Mouse (Mus musculus): Measurements from ENCODE around the gene Caskin2. TPM values are rescaled to one million over a fixed set of nuclear protein-coding genes. Genes with fewer than 3 reads are reported as not detected.
A peak's percentile ranks its signal among the peaks of the same experiment; 100 is the strongest.

The Caskin2 gene
- total RNA-seq, 2 experiments from 2014 or later: 19.9 to 21.8 TPM

DNA sequence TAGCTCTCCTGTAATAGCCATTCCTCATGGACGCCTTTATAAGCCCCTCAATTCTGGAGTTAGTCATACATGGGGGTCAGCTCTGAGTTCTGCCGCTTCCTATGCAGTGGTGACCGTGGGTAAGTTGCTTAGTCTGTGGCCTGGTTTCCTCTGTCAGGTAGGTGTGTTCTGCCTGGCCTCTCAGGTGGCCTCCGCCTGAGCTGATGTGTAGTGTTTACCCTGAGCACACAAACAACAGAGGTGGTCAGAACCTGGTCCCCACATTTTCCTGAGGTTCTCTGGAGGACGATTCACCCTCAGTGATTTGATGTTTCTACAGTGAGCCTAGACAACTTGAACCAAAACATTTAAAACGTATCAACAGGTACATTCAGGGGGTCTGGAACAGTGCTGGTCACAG is 18.6 kb upstream of the Caskin2 start:
- DNase-seq (ENCODE audit: extremely low spot score in 1 of 2, low spot score in 1 of 2): no peak

DNA sequence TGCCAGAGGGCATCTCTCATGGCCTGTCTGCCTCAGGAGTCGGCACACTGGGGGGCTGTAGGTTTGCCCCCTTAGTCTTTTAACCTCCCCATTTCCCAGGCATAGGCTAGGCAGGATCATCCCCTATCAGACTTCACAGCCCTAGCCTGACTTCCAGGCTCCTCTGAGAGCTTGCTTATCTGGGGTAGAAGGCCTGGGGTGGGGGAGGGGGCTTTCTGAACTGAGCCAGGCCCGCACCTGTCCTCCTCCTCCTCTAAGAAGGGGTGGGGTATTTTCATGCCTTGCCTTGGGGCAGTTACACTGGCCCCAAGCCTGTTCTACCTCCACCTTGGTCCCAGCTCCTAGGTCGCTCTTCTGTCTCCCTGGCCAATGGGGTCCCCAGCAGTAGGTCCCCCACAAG is 18.1 kb upstream of the Caskin2 start:
- no peak for DNase-seq (ENCODE audit: extremely low spot score in 1 of 2, low spot score in 1 of 2)

DNA sequence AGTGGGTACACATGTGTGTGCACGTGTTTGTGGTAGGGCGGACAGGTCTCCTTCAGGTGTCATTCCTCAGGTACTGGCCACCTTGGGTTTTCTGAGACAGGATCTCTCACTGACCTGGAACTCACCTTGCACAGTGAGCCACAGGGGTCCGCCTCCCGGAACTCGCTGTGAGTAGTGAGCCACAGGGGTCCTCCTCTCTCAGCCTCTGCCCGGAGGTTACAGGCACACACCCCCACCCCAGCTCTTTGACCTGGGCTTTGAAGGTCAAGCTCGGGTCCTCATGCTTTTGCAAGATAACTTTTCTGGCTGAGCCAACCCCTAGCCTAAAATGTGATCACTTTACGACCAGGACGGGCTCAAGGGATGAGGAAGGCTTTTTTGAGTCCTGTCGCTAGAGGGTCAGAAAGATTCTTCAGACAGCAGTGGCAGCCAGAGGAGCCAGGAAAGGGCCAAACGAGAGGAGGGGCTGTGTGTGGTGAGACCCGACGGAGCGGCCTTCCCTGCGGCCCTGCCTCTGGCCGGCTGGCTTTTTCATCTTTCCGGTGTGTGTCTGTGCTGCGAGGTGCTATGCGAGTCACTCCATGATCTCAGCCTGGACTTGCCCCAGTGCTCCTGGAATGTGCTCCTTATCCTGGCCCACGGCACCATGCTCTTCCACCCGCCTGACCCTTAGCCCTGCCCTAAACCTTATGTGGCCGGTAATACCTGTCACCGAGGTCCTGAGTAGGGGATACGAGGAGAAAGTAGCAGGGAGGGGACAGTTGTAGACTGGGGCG is 17.3 kb upstream of the Caskin2 start:
- no peak for DNase-seq (ENCODE audit: extremely low spot score in 1 of 2, low spot score in 1 of 2)

DNA sequence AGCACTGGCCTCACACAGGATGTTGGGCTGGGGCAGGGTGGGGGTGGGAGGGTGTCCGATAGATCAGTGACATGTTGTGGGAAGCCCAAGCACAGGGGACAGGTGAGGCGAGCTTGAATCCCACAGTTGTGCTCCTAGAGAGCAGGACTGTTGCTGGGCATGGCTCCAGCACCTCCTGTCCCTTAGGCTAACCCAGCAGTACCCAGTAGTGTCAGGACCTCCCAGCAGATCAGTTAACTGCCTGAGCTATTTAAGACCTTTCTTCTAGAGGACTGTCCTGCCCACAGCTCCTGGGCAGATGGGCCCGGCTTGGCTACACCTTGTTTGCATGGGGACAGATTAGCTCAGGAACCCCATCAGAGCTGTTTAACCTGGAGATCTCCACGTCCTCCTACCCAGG is 15.6 kb upstream of the Caskin2 start:
- DNase-seq (ENCODE audit: extremely low spot score in 1 of 2, low spot score in 1 of 2): no peak

DNA sequence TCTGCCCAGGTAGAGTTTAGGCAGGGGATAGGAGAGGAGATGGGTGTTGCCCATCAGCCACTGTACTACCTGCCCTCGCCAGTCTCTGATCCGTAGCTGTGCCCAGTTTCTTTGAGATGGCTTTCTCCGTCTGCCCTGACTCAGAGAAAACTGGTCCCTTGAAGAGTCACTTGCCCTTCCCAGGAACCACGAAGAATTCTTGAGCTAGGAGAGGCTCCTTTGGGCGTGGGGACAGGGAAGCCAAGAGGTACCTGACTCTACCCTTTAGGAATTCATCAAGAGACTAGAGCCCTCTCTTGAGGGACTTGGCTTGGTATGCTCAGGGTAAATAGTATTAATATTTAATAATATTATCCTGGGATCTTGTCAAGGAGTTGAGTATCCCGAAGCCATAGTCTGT is 14.2 kb upstream of the Caskin2 start:
- DNase-seq (ENCODE audit: extremely low spot score in 1 of 2, low spot score in 1 of 2): no peak

DNA sequence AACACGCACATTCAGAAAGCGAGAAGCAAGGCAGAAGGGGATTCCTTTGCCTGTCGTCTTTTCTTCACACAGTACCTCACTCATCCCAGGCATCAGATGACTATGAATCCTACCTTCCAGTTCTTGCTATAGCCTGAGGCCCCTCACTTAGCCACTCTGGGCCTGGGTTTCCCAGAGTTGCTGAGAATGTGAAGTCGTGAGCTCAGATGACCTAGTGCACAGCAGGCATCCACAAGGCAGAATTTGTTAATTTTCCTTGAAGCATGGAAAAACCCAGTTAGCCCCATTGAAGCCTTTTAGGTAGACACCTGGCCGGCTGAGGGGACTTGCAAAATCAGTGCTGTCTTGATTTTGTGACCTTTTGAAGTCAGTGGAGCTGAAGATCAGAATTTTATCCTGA is 13.0 kb upstream of the Caskin2 start:
- DNase-seq (ENCODE audit: extremely low spot score in 1 of 2, low spot score in 1 of 2): no peak

DNA sequence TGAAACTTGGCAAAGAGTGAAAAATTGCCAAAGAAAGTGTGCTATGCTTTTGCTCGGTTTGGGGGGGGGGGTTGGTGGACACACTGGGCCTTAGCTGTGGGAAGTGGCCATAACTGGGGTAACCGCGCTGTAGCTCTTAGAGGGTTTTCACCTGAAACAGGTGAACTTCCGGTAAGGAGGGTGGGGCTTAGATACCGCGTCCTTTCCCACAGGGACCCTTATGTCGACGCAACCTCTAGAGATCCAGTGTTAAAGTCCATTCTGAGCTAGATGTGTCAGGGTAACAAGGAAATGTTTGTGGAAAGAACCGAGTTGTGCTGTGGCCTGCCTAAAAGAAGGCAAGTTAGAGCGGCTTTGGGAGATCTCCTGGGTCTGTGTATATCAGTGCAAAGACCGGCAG is 11.4 kb upstream of the Caskin2 start:
- DNase-seq (ENCODE audit: extremely low spot score in 1 of 2, low spot score in 1 of 2): no peak

DNA sequence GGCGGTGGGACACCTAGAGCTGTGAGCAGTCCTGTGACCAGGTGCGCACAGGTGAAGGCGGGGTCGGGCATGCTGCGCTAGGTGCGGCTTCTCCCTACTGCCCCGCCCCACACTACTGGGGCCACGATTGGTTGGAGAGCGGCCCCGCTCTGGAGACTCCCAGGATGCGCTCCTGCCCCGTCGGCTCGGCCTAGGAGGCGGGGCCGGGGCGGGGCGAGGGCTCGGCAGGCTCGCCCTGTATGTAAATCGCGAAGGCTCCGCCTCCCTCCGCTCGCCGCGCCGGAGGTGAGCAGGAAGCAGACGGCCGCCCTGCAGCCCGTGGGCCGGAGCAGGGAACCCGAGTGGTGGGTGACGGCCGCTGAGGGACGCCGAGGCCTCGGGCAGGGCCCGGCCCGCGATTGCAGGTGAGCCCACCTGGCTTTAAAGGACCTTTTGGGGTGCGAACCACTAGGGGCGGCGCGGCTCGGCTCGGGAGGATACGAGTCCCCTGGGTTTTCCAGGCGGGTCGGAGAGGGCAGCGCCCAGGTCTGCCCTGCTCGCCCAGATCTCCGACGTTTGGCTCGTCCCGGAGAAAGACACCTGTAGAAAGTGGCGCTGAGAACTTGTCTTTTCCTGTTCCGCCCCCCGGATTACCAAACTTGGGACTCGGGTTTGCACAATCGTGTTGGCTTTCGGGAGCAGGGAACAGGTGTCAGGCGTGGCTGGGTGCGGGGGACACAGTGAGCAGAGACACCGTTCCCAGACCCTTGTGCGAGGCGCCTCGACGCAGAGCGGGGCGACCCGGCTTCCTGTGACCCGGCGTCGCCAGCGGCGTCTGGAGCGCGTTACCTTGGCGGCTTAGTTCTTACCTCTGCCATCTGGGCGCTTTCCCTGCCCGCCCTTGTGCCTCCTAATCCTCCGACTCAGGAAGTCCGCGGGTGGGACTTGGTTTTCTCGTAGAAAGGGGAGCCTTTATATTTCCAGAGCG is 10.6 kb upstream of the Caskin2 start, which contains the start of gene Llgl2:
TSS of gene Llgl2 (plus strand) at position 276 of the 967 bp plus-strand sequence.
- peak in 1 of 2 experiments; percentile 52 for DNase-seq (ENCODE audit: extremely low spot score in 1 of 2, low spot score in 1 of 2)

DNA sequence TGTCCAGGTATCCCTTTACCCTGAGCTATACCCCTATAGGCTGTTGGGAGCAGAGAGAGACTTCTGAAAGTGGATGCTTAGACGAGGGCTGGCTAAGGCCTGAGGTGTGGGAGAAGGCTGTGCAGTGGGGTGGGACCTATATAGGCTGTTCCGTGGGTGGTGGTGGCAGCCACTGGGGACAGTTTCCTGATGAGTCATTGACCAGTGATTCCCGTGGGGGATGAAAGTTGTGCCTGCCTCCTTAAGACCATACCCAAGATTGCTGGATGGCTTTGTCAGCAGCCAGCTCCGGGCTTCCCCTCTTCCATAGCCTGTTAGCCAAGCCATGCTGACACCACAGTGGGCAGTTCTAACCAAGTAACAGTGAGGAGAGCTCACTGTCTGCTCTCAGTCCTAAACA is 7.6 kb upstream of the Caskin2 start:
- DNase-seq (ENCODE audit: extremely low spot score in 1 of 2, low spot score in 1 of 2): no peak

DNA sequence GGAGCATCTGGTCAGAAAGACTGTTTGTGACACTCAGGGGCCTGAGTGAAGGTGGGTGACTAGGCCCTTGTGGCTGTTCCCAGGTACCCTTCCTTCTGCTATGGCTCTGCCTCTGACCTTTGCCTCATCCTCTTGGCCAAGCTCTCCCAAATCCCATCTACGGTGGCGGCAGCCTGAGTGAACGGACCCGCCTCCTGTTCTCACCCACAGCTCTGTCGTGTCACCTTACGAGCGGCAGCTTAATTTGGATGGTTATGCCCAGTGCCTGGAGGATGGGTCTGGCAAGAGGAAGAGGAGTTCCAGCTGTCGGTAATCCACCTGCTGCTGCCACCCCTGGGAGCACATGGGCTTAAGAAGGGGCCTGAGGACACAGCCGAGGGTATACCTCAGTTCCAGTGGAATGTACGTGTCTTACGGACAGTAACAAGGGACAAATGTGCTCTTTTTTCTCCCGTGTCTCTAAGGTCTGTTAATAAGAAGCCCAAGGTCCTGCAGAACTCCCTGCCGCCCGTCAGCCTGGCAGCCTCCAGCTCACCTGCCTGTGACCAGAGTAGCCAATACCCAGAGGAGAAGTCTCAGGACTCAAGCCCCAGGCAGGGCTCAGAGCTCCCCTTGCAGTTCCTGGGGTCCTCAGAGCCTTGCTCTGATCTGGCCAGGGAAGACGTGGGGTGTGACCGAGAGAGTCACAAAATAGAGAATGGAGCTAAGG is 6.6 kb upstream of the Caskin2 start:
- DNase-seq (ENCODE audit: extremely low spot score in 1 of 2, low spot score in 1 of 2): no peak

DNA sequence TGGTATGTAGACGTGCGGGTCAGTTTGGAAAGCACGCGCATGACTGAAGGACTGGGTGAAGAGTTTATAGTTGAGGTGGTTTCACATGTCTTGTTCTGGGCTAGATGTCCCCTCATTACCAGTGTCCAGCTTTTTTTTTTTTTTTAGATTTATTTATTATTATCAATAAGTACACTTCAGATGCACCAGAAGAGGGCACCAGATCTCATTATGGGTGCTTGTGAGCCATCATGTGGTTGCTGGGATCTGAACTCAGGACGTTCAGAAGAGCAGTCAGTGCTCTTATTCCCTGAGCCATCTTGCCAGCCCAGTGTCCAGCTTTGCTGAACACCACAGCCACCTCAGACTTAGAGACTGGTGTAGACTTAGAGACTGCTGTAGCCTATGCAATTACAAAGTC is 3.9 kb upstream of the Caskin2 start:
- no peak for DNase-seq (ENCODE audit: extremely low spot score in 1 of 2, low spot score in 1 of 2)

DNA sequence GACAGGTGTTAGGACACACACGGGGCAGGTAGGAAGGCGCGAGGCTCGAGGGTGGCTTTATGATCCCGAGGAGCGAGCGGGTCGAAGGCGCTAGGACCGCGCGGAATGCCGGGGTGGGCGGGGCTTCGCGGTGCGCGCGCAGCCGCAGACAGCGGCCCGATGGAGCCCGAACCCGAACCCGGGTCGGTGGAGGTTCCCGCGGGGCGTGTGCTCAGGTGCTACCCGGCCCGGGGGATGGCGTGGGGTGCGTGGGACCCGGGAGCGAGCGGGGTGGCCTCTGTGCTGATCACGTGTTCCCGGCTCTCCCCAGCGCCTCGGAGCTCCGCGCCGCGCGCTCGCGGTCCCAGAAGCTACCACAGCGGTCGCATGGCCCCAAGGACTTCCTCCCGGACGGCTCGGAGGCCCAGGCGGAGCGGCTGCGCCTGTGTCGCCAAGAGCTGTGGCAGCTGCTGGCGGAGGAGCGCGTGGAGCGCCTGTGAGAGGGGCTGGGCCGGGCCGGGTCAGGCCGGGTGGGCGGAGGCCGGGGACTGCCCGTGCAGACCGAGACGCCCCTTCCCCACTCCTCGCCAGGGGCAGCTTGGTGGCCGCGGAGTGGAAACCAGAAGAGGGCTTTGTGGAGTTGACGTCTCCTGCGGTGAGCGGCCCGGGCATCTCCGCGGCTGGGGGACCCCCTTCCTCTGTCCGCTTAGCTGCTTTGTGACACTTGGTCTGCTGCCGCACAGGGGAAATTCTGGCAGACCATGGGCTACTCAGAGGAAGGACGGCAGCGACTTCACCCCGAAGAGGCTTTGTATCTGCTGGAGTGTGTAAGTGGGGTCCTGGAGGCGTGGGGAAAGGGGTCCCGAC is 1.4 kb upstream of the Caskin2 start, which contains the start of gene Tsen54:
TSS of gene Tsen54 (plus strand) at position 120 of the 846 bp plus-strand sequence.
- peak; percentile 75 to 90 for DNase-seq (ENCODE audit: extremely low spot score in 1 of 2, low spot score in 1 of 2)

DNA sequence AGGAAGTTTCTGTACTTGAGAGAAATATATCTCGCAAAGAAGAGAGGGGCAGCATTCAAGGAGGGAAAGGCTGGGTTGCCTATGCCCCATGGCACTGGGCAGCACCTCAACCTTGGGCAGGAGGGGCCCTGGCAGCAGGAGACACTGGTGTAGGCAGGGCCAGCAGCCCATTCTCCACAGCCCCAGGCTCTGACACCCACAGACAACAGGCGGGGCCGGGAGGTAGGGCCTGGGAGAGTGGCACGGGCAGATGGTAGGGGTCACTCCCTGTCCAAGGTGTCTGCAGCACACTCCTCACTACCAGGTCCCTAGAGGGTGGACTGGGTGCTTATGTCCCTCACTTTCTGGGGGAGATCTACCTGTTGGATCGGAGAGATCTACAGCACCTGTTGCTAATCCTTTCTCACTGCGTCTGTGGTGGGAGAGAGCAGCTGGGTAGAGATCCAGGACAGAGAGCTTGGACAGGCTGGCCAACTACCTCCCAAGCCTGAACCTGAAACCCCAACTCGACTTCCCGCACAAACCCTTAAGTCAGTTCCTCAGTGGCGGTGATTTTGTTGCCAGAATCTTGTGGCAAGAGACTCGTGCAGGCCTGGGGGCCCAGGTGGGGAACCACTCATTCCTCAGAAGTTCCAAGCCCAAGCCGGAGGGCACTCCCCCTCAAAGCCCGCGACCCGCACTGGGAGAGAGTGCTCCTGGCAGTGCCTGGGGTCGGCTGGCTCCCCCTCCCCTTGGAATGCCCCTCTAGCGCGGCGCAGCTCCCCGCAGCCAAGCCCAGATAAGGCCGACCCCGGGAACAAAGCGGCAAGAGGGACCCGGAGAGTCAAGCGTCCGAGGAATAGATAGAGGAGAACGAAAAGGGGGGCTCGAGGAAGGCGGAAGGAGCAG is 662 bp downstream of the Caskin2 start:
- DNase-seq (ENCODE audit: extremely low spot score in 1 of 2, low spot score in 1 of 2): no peak

DNA sequence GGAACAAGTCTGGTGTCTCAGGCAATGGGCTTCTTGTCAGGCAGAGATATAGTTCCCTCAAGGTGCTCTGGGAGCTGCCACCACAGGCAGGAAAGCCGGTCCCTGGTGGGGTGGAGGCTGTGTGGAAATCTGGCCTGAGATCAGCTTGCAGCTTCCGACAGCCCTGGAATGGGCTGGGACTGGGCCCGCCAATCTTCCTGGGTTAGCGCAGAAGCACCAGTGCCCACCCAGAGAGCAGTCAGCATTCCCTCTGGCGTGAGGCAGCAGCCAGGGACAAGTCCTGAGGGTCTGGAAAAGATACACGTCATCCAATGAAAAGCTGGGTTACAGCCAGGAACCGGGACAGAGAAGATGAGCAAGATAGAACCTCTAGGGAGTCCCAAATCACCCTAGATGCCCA is 1.3 kb downstream of the Caskin2 start:
- DNase-seq (ENCODE audit: extremely low spot score in 1 of 2, low spot score in 1 of 2): no peak

DNA sequence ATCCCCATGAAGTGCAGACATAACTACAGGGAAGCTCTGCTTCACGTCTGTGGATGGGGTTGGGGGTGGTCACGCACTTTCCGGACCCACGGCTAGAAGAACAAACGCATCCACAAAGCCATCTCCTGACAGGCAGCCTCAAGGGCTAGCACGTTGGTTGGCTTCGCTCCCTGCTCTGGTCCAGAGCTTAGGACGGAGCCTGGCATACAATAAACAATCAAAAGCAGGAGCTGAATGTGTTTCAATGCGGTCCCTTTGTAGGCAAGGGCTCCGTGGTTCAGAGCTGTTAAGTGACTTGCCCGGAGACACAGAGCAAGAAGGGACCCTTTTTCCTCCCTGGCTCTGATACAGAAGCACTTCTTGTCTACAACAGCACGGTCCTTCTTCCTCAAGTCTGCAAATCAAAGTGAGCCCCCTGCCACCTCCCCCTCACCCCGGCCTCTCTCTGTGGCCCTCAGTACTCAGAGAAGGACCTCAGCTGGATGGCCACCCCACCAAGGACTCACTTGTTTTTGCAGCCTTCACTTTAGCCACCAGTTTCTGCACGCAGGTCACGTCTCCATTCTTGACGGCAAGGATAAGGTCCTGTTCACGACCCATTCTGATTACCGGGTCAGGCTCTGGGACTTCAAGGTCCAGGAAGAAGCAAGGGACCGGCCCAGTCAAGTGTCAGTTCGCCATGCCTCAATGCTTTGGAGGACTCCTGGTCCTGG is 1.9 kb downstream of the Caskin2 start:
- no peak for DNase-seq (ENCODE audit: extremely low spot score in 1 of 2, low spot score in 1 of 2)

DNA sequence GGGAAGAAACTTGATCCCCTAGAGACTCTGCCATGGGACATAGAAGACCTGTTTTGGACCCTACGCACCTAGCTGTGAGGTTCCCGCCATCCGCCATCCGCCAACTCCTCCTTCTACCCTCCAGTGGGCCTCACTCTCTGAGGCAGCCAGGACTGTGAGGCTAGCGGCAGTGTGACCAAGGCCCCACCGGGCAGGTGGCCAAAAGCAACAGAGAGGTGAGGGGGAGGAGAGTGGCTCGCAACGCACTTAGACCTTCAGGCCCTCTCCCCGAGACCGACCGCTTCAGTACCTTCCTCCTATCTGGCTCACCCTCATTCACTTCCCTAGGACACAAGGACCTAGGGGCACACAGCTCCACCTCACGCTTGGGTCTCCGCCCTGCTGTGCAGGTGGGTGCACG is 3.1 kb downstream of the Caskin2 start:
- DNase-seq (ENCODE audit: extremely low spot score in 1 of 2, low spot score in 1 of 2): no peak

DNA sequence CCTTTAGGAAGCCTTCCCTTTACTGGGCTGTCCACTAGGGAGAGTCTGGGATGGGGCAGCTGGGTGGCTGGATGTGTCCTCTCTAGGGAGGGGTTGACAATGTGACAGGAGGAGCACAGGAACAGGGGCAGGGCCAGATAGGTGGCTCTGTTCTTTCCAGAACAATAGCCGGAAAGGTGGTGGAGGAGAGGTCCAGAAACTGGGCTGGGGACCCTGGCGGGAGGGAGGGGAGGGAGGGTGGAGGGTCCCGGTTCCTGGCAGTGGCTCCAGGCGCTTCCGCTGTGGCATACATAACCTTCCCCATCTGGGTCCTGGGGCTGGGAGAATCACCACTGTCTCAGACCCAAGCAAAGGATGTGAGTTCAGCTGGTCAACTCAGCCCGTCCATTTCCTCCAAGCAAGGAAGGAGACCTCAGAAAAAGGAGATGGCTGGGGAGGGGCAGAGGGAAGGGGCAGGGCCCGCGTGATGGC is 4.1 kb downstream of the Caskin2 start:
- DNase-seq (ENCODE audit: extremely low spot score in 1 of 2, low spot score in 1 of 2): no peak

DNA sequence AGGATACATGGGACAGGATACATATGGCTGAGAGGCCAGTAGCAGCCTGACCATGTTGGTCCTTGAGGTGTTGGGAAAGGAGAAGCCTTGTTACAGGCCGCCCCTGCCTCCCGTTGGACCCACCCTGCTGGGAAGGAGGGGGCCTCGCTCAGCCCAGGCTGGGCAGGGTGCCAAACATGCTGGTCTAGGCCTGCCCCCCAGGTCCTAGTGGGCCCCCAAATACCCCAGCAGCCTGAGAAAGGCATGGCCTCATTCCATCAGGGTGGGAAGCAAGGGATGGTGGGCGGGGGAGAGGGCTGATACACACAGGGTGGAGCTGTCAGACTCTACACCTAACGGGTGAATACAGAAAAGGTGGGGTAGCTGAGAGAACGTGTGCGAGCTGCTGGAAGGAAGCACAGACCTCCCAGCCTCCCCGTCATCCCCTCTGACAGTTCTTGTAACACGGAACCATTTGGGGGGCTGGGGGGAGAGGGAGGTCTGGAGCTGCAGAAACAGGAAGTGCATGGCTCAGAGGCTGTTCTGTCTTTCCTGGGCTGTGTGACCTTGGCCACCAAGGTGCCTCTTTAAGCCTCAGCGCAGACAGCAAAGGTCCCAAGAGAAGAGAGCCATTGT is 4.6 kb downstream of the Caskin2 start:
- DNase-seq (ENCODE audit: extremely low spot score in 1 of 2, low spot score in 1 of 2): no peak
